In the genomic region with DNA sequence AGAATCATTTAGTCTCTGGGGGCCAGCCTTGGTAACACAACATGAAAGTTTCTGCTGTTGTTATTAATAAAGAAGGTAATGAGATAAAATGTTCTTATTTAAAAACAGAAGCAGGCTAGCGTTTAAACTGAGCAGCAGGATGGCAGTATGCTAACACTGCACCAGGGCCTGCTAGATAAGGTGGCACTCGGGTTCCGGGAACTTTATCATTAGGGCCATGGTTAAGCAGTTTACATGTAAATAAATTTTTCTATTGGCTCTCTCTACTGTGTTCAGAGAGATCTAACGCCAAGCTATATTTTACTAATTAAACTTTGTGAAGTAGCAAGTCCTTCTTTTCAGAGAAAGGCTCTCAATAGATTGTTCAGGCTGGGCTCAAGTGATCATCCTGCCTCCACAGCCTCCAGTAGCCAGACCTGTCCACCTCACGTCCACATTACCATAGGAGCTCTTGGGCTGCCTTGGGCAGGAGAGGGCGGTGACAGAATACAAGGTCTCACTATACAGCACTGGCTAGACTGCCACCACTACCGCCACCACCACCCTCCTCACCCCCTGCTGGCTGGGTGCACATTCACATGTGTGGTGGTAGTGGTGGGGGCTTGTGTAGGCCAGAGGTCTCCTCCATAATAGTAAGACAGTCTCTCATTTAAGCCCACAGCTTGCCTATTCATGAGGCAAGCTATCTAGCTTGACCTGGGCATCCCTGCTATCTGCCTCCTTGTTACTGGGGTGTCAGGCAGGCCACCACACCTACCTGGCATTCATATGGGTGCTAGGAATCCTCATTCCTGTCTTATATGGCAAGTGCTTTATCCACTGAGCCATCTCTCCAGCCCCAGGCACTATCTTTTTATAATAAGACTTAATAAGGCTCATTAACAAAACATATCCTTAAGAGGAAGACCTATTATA, we compare ENCODE assay signal across 8 mouse cellular contexts. TPM values are rescaled to one million over a fixed set of nuclear protein-coding genes. Genes with fewer than 3 reads are reported as not detected.
A peak's percentile ranks its signal among the peaks of the same experiment; 100 is the strongest.
DNase-seq lines count a peak whose midpoint lies in the region; ATAC-seq and TF ChIP-seq lines count a peak whose summit lies in the region.

No protein-coding gene starts in this region.

- no peak overlapping the region for H3K4me2 ChIP-seq in embryonic facial prominence, embryonic 12.5 days (replicated peaks)
- H3K4me2 ChIP-seq in midbrain, embryonic 13.5 days (replicated peaks) = no peak overlapping the region
- H3K4me2 ChIP-seq in midbrain, postnatal 0 days (ENCODE audit: low read depth, low read length, poor library complexity, severe bottlenecking) = no peak overlapping the region
- peak overlapping the region; percentile 80 for H3K4me2 ChIP-seq in liver, embryonic 15.5 days
- H3K4me2 ChIP-seq in stomach, embryonic 16.5 days (ENCODE audit: low read depth, low read length) = no peak overlapping the region

- H3K36me3 ChIP-seq in embryonic facial prominence, embryonic 12.5 days = no peaks in the 10 kb centered on the region
- no peaks in the 10 kb centered on the region for H3K36me3 ChIP-seq in embryonic facial prominence, embryonic 10.5 days (replicated peaks)
- H3K36me3 ChIP-seq in midbrain, embryonic 13.5 days = no peaks in the 10 kb centered on the region
- H3K36me3 ChIP-seq in midbrain, postnatal 0 days (ENCODE audit: insufficient read depth, low read length) = no peaks in the 10 kb centered on the region
- H3K36me3 ChIP-seq in liver, embryonic 15.5 days (replicated peaks) = peaks cover 12% of the 10 kb centered on the region
- H3K36me3 ChIP-seq in stomach, embryonic 16.5 days (ENCODE audit: control insufficient read depth, insufficient read depth, low read length) = no peaks in the 10 kb centered on the region

- ATAC-seq in embryonic facial prominence, embryonic 12.5 days (ENCODE audit: insufficient number of reproducible peaks, insufficient read depth, low FRiP score, low TSS enrichment) = 0 out of 2 replicates have a peak, but pooled peaks have one; percentile 25
- 0 out of 2 replicates have a peak, but pooled peaks have one; percentile 49 for ATAC-seq in midbrain, embryonic 13.5 days
- no peak for ATAC-seq in midbrain, postnatal 0 days (ENCODE audit: low FRiP score)
- peak; percentile 86 for ATAC-seq in liver, embryonic 15.5 days (ENCODE audit: insufficient read depth)
- no peak for ATAC-seq in stomach, embryonic 16.5 days (ENCODE audit: insufficient read depth, low FRiP score)

- no peak for DNase-seq in embryonic facial prominence, embryonic 10.5 days (ENCODE audit: low spot score)
- DNase-seq in midbrain, postnatal 0 days (ENCODE audit: low spot score) = no peak
- no peak for DNase-seq in testis, postnatal 14 days (ENCODE audit: low spot score)
- no peak for DNase-seq in layer of hippocampus, postnatal 25 days (ENCODE audit: extremely low spot score in 1 of 2, low spot score in 1 of 2)

- H3K27ac ChIP-seq in embryonic facial prominence, embryonic 12.5 days = no peak overlapping the region
- H3K27ac ChIP-seq in embryonic facial prominence, embryonic 10.5 days (replicated peaks) = no peak overlapping the region
- no peak overlapping the region for H3K27ac ChIP-seq in midbrain, embryonic 13.5 days
- H3K27ac ChIP-seq in midbrain, postnatal 0 days (ENCODE audit: low read depth, low read length) = no peak overlapping the region
- H3K27ac ChIP-seq in liver, embryonic 15.5 days (replicated peaks) = peak overlapping the region; percentile 99
- H3K27ac ChIP-seq in stomach, embryonic 16.5 days (ENCODE audit: low read length) = peak overlapping the region; percentile 89

- 82% methylated on average over 7 of the region's 7 CpGs for WGBS in embryonic facial prominence, embryonic 12.5 days
- WGBS in embryonic facial prominence, embryonic 10.5 days = 79% methylated on average over 7 of the region's 7 CpGs
- 81% methylated on average over 7 of the region's 7 CpGs for WGBS in midbrain, embryonic 13.5 days
- 83% methylated on average over 7 of the region's 7 CpGs for WGBS in midbrain, postnatal 0 days
- 13% methylated on average over 7 of the region's 7 CpGs for WGBS in liver, embryonic 15.5 days (ENCODE audit: insufficient replicate concordance)
- WGBS in stomach, embryonic 16.5 days = 66% methylated on average over 7 of the region's 7 CpGs

- no peaks in the 10 kb centered on the region for H3K9me3 ChIP-seq in embryonic facial prominence, embryonic 12.5 days
- no peaks in the 10 kb centered on the region for H3K9me3 ChIP-seq in embryonic facial prominence, embryonic 10.5 days
- H3K9me3 ChIP-seq in midbrain, embryonic 13.5 days = no peaks in the 10 kb centered on the region
- no peaks in the 10 kb centered on the region for H3K9me3 ChIP-seq in midbrain, postnatal 0 days (ENCODE audit: low read length)
- H3K9me3 ChIP-seq in liver, embryonic 15.5 days (replicated peaks) = no peaks in the 10 kb centered on the region
- H3K9me3 ChIP-seq in stomach, embryonic 16.5 days (replicated peaks; ENCODE audit: control insufficient read depth, low read length) = no peaks in the 10 kb centered on the region

- no peak for TF ChIP-seq CTCF in midbrain, postnatal 0 days (IDR thresholded peaks at IDR 0.05)

- no peaks in the 10 kb centered on the region for H3K27me3 ChIP-seq in embryonic facial prominence, embryonic 12.5 days
- H3K27me3 ChIP-seq in embryonic facial prominence, embryonic 10.5 days (replicated peaks; ENCODE audit: low read depth, poor library complexity, severe bottlenecking) = no peaks in the 10 kb centered on the region
- no peaks in the 10 kb centered on the region for H3K27me3 ChIP-seq in midbrain, embryonic 13.5 days
- no peaks in the 10 kb centered on the region for H3K27me3 ChIP-seq in midbrain, postnatal 0 days (ENCODE audit: insufficient read depth, low read length)
- no peaks in the 10 kb centered on the region for H3K27me3 ChIP-seq in liver, embryonic 15.5 days
- no peaks in the 10 kb centered on the region for H3K27me3 ChIP-seq in stomach, embryonic 16.5 days (ENCODE audit: control insufficient read depth, insufficient read depth, low read length)

- peaks cover 9% of the 10 kb centered on the region; the same call in 1 of the 2 replicates for H3K4me1 ChIP-seq in embryonic facial prominence, embryonic 12.5 days
- H3K4me1 ChIP-seq in embryonic facial prominence, embryonic 10.5 days = peaks cover 10% of the 10 kb centered on the region
- peaks cover 30% of the 10 kb centered on the region for H3K4me1 ChIP-seq in midbrain, embryonic 13.5 days (replicated peaks)
- peaks cover 3% of the 10 kb centered on the region; the same call in 1 of the 2 replicates for H3K4me1 ChIP-seq in midbrain, postnatal 0 days (ENCODE audit: insufficient read depth, low read length)
- peaks cover 79% of the 10 kb centered on the region for H3K4me1 ChIP-seq in liver, embryonic 15.5 days (replicated peaks)
- peaks cover 30% of the 10 kb centered on the region for H3K4me1 ChIP-seq in stomach, embryonic 16.5 days (ENCODE audit: control insufficient read depth, insufficient read depth, low read length)

- H3K9ac ChIP-seq in embryonic facial prominence, embryonic 12.5 days = no peak overlapping the region
- no peak overlapping the region for H3K9ac ChIP-seq in midbrain, embryonic 13.5 days (replicated peaks)
- no peak overlapping the region for H3K9ac ChIP-seq in midbrain, postnatal 0 days (replicated peaks; ENCODE audit: low read length, poor library complexity, severe bottlenecking)
- H3K9ac ChIP-seq in liver, embryonic 15.5 days = peak overlapping the region; percentile 58
- no peak overlapping the region for H3K9ac ChIP-seq in stomach, embryonic 16.5 days (ENCODE audit: low read length)

- no peak overlapping the region for H3K4me3 ChIP-seq in embryonic facial prominence, embryonic 12.5 days
- no peak overlapping the region for H3K4me3 ChIP-seq in embryonic facial prominence, embryonic 10.5 days
- no peak overlapping the region for H3K4me3 ChIP-seq in midbrain, embryonic 13.5 days (replicated peaks)
- H3K4me3 ChIP-seq in midbrain, postnatal 0 days (ENCODE audit: low read depth, low read length) = no peak overlapping the region
- H3K4me3 ChIP-seq in liver, embryonic 15.5 days (replicated peaks) = peak overlapping the region; percentile 54
- H3K4me3 ChIP-seq in stomach, embryonic 16.5 days (replicated peaks; ENCODE audit: low read length) = no peak overlapping the region

RNA-seq across cellular contexts. Expression of a gene that starts 20.9 kb away (rescaled TPM):
- 64.5 and 69.2 TPM in 2 replicates for polyA plus RNA-seq in embryonic facial prominence, embryonic 12.5 days (2016; fragmentation: Nextera tagmentation; extraction: Ambion mirVana)
- polyA plus RNA-seq in embryonic facial prominence, embryonic 10.5 days (2016; fragmentation: Nextera tagmentation; extraction: Ambion mirVana) = 57.4 and 57.9 TPM in 2 replicates
- 137 and 148 TPM in 2 replicates for polyA plus RNA-seq in midbrain, embryonic 13.5 days (2015; fragmentation: Nextera tagmentation; extraction: Ambion mirVana)
- total RNA-seq in midbrain, postnatal 0 days (2014; rRNA removed) = 83.2 and 98.4 TPM in 2 replicates
- polyA plus RNA-seq in midbrain, postnatal 0 days (2015; fragmentation: Nextera tagmentation; extraction: Ambion mirVana) = 181 and 182 TPM in 2 replicates
- polyA plus RNA-seq in liver, embryonic 15.5 days (2015; fragmentation: Nextera tagmentation; extraction: Ambion mirVana) = 234 and 240 TPM in 2 replicates
- 72.2 and 77.4 TPM in 2 replicates for polyA plus RNA-seq in stomach, embryonic 16.5 days (2015; fragmentation: Nextera tagmentation; extraction: Ambion mirVana)
- total RNA-seq in layer of hippocampus, postnatal 25 days (2021) = 10 to 100 TPM; 40.9 TPM

RNA-seq across cellular contexts. Expression of a gene that starts 21.0 kb away (rescaled TPM):
- 0.28 and 0.46 TPM in 2 replicates for polyA plus RNA-seq in embryonic facial prominence, embryonic 12.5 days (2016; fragmentation: Nextera tagmentation; extraction: Ambion mirVana)
- 0.30 and 0.37 TPM in 2 replicates for polyA plus RNA-seq in embryonic facial prominence, embryonic 10.5 days (2016; fragmentation: Nextera tagmentation; extraction: Ambion mirVana)
- 0.62 and 0.72 TPM in 2 replicates for polyA plus RNA-seq in midbrain, embryonic 13.5 days (2015; fragmentation: Nextera tagmentation; extraction: Ambion mirVana)
- total RNA-seq in midbrain, postnatal 0 days (2014; rRNA removed) = 0.33 and 1.7 TPM in 2 replicates
- 0.46 and 0.88 TPM in 2 replicates for polyA plus RNA-seq in midbrain, postnatal 0 days (2015; fragmentation: Nextera tagmentation; extraction: Ambion mirVana)
- 0.15 and 0.16 TPM in 2 replicates for polyA plus RNA-seq in liver, embryonic 15.5 days (2015; fragmentation: Nextera tagmentation; extraction: Ambion mirVana)
- 0.11 and 0.21 TPM in 2 replicates for polyA plus RNA-seq in stomach, embryonic 16.5 days (2015; fragmentation: Nextera tagmentation; extraction: Ambion mirVana)
- under 1 TPM; 0.16 to 0.22 TPM for total RNA-seq in layer of hippocampus, postnatal 25 days (2021)

Comparison
In these comparisons a context has a peak if more than half of its experiments do, and no peak if none do; other contexts are left out.
1. ATAC-seq: peak in embryonic facial prominence, embryonic 12.5 days (single experiment), midbrain, embryonic 13.5 days (single experiment) and liver, embryonic 15.5 days (single experiment); none in midbrain, postnatal 0 days (single experiment) and stomach, embryonic 16.5 days (single experiment).
2. H3K27ac ChIP-seq: peak in liver, embryonic 15.5 days (single experiment) and stomach, embryonic 16.5 days (single experiment); none in embryonic facial prominence, embryonic 12.5 days (single experiment), embryonic facial prominence, embryonic 10.5 days (single experiment), midbrain, embryonic 13.5 days (single experiment) and midbrain, postnatal 0 days (single experiment).